Mouse (Mus musculus): ENCODE measurements around the gene Gcg. TPM values are rescaled to one million over a fixed set of nuclear protein-coding genes. Genes with fewer than 3 reads are reported as not detected.

Gene Gcg
- polyA plus RNA-seq, 1 experiment from 2014 or later = not detected

- H3K36me3 ChIP-seq (ENCODE audit: insufficient read depth, low read length) = no peaks in the 10 kb centered on the region
- H3K9me3 ChIP-seq (ENCODE audit: low read length) = no peaks in the 10 kb centered on the region
- H3K27me3 ChIP-seq (replicated peaks; ENCODE audit: insufficient read depth, low read length) = no peaks in the 10 kb centered on the region
- WGBS = 78% methylated on average over 11 of the region's 11 CpGs
- H3K4me1 ChIP-seq (ENCODE audit: insufficient read depth, low read depth, low read length) = no peaks in the 10 kb centered on the region
- H3K9ac ChIP-seq (replicated peaks; ENCODE audit: low read depth) = no peak overlapping the region
- no peak for DNase-seq (ENCODE audit: low spot score)
- no peak overlapping the region for H3K27ac ChIP-seq (ENCODE audit: low read length)
- TF ChIP-seq CTCF (IDR thresholded peaks at IDR 0.05) (no peak), EP300 (IDR thresholded peaks at IDR 0.05) (no peak)
- no peak overlapping the region for H3K4me2 ChIP-seq (replicated peaks; ENCODE audit: low read depth, low read length)
- ATAC-seq = no peak
- H3K4me3 ChIP-seq (ENCODE audit: low read depth, low read length) = no peak overlapping the region
Measured at GRCm38 (mm10) chr2:62454991-62455390, 28.5 kb downstream of the Gcg start.

- H3K4me1 ChIP-seq (ENCODE audit: insufficient read depth, low read depth, low read length) = no peaks in the 10 kb centered on the region
- H3K27me3 ChIP-seq (replicated peaks; ENCODE audit: insufficient read depth, low read length) = no peaks in the 10 kb centered on the region
- H3K36me3 ChIP-seq (ENCODE audit: insufficient read depth, low read length) = no peaks in the 10 kb centered on the region
- no peak for ATAC-seq
- 87% methylated on average over 6 of the region's 6 CpGs for WGBS
- no peak for TF ChIP-seq CTCF (IDR thresholded peaks at IDR 0.05)
- no peak for TF ChIP-seq EP300 (IDR thresholded peaks at IDR 0.05)
- H3K9ac ChIP-seq (replicated peaks; ENCODE audit: low read depth) = no peak overlapping the region
- H3K9me3 ChIP-seq (ENCODE audit: low read length) = no peaks in the 10 kb centered on the region
- H3K4me3 ChIP-seq (ENCODE audit: low read depth, low read length) = no peak overlapping the region
- H3K27ac ChIP-seq (ENCODE audit: low read length) = no peak overlapping the region
- DNase-seq (ENCODE audit: low spot score) = no peak
- H3K4me2 ChIP-seq (replicated peaks; ENCODE audit: low read depth, low read length) = no peak overlapping the region
Measured at GRCm38 (mm10) chr2:62454033-62454432, 29.4 kb downstream of the Gcg start.

GRCm38 (mm10) chr2:62450364-62450763 is 33.1 kb downstream of the Gcg start:
- Histone ChIP-seq H3K4me2 (replicated peaks; ENCODE audit: low read depth, low read length) (no peak overlapping the region), H3K4me1 (ENCODE audit: insufficient read depth, low read depth, low read length) (no peaks in the 10 kb centered on the region), H3K27me3 (replicated peaks; ENCODE audit: insufficient read depth, low read length) (no peaks in the 10 kb centered on the region), H3K36me3 (ENCODE audit: insufficient read depth, low read length) (no peaks in the 10 kb centered on the region), H3K9ac (replicated peaks; ENCODE audit: low read depth) (no peak overlapping the region), H3K9me3 (ENCODE audit: low read length) (no peaks in the 10 kb centered on the region), H3K27ac (ENCODE audit: low read length) (no peak overlapping the region), H3K4me3 (ENCODE audit: low read depth, low read length) (no peak overlapping the region)
- ATAC-seq (no peak), DNase-seq (ENCODE audit: low spot score) (no peak)
- WGBS = 84% methylated on average over 6 of the region's 6 CpGs
- TF ChIP-seq CTCF (IDR thresholded peaks at IDR 0.05) = no peak
- TF ChIP-seq EP300 (IDR thresholded peaks at IDR 0.05) = no peak

GRCm38 (mm10) chr2:62449692-62450346 is 33.6 kb downstream of the Gcg start:
- TF ChIP-seq EP300 (IDR thresholded peaks at IDR 0.05) = no peak
- TF ChIP-seq CTCF (IDR thresholded peaks at IDR 0.05) = no peak
- no peak overlapping the region for H3K4me3 ChIP-seq (ENCODE audit: low read depth, low read length)
- WGBS = 63% methylated on average over 5 of the region's 5 CpGs

GRCm38 (mm10) chr2:62440802-62441544 is 42.5 kb downstream of the Gcg start:
- Histone ChIP-seq H3K36me3 (ENCODE audit: insufficient read depth, low read length) (no peaks in the 10 kb centered on the region), H3K27ac (ENCODE audit: low read length) (no peak overlapping the region), H3K4me1 (ENCODE audit: insufficient read depth, low read depth, low read length) (no peaks in the 10 kb centered on the region), H3K4me2 (replicated peaks; ENCODE audit: low read depth, low read length) (peak overlapping the region; percentile 34), H3K27me3 (replicated peaks; ENCODE audit: insufficient read depth, low read length) (no peaks in the 10 kb centered on the region), H3K4me3 (ENCODE audit: low read depth, low read length) (peak overlapping the region; percentile 6; the same call in 1 of the 2 replicates), H3K9me3 (ENCODE audit: low read length) (no peaks in the 10 kb centered on the region), H3K9ac (replicated peaks; ENCODE audit: low read depth) (no peak overlapping the region)
- no peak for TF ChIP-seq EP300 (IDR thresholded peaks at IDR 0.05)
- no peak for TF ChIP-seq CTCF (IDR thresholded peaks at IDR 0.05)
- ATAC-seq (peak; percentile 85), DNase-seq (ENCODE audit: low spot score) (peak; percentile 62)
- 44% methylated on average over 13 of the region's 13 CpGs for WGBS

More at GRCm38 (mm10) chr2:62449692-62450346, 33.6 kb downstream of the Gcg start:
- ATAC-seq (no peak), DNase-seq (ENCODE audit: low spot score) (no peak)
- Histone ChIP-seq H3K36me3 (ENCODE audit: insufficient read depth, low read length) (no peaks in the 10 kb centered on the region), H3K27me3 (replicated peaks; ENCODE audit: insufficient read depth, low read length) (no peaks in the 10 kb centered on the region), H3K4me2 (replicated peaks; ENCODE audit: low read depth, low read length) (no peak overlapping the region), H3K4me1 (ENCODE audit: insufficient read depth, low read depth, low read length) (no peaks in the 10 kb centered on the region), H3K27ac (ENCODE audit: low read length) (no peak overlapping the region), H3K9me3 (ENCODE audit: low read length) (no peaks in the 10 kb centered on the region), H3K9ac (replicated peaks; ENCODE audit: low read depth) (no peak overlapping the region)

- DNase-seq (ENCODE audit: low spot score) (no peak), ATAC-seq (no peak)
- H3K27me3 ChIP-seq (replicated peaks; ENCODE audit: insufficient read depth, low read length) = no peaks in the 10 kb centered on the region
- no peak overlapping the region for H3K4me3 ChIP-seq (ENCODE audit: low read depth, low read length)
- no peak overlapping the region for H3K4me2 ChIP-seq (replicated peaks; ENCODE audit: low read depth, low read length)
- H3K36me3 ChIP-seq (ENCODE audit: insufficient read depth, low read length) = no peaks in the 10 kb centered on the region
- H3K27ac ChIP-seq (ENCODE audit: low read length) = no peak overlapping the region
- H3K4me1 ChIP-seq (ENCODE audit: insufficient read depth, low read depth, low read length) = no peaks in the 10 kb centered on the region
- no peak for TF ChIP-seq EP300 (IDR thresholded peaks at IDR 0.05)
- TF ChIP-seq CTCF (IDR thresholded peaks at IDR 0.05) = no peak
- H3K9me3 ChIP-seq (ENCODE audit: low read length) = no peaks in the 10 kb centered on the region
- 71% methylated on average over 4 of the region's 4 CpGs for WGBS
- no peak overlapping the region for H3K9ac ChIP-seq (replicated peaks; ENCODE audit: low read depth)
Measured at GRCm38 (mm10) chr2:62440083-62440482, 43.4 kb downstream of the Gcg start.
